Mouse (Mus musculus) MEL (cell line): ENCODE data around the gene Psmb9. TPM values are rescaled to one million over a fixed set of nuclear protein-coding genes. Genes with fewer than 3 reads are reported as not detected.
A peak's percentile ranks its signal among the peaks of the same experiment; 100 is the strongest.

Source experiments
- DNase-seq: peaks from one replicate; pipeline ENCODE4 v3.0.0; 2011; ENCODE audit warnings: low read depth, low spot score
- H3K27ac ChIP-seq: 2 replicates; pipeline ENCODE4 v1.5.1; 2012; ENCODE audit warnings: low read depth, mild to moderate bottlenecking, control low read depth, low read length, moderate library complexity; ENCODE audit not compliant: control insufficient read depth
- H3K27me3 ChIP-seq, 2 experiments: fragments of 150-350 bp in 1 of 2; sonication (generic) in 1 of 2; 2 replicates each; pipeline ENCODE4 v1.6.1; 2012; ENCODE audit warnings: low read length in 2 of 2, mild to moderate bottlenecking in 2 of 2, improper control_type of control experiment in 1 of 2, moderate library complexity in 1 of 2; ENCODE audit not compliant: insufficient read depth in 2 of 2, control insufficient read depth in 1 of 2
- H3K36me3 ChIP-seq, 2 experiments: 2 replicates each; pipeline ENCODE4 v1.6.1; 2012 to 2014; ENCODE audit warnings: low read length in 2 of 2, improper control_type of control experiment in 1 of 2, inconsistent platforms in 1 of 2, mild to moderate bottlenecking in 1 of 2; ENCODE audit not compliant: insufficient read depth in 2 of 2, control insufficient read depth in 1 of 2
- H3K4me1 ChIP-seq, 2 experiments: fragments of 150-350 bp in 1 of 2; sonication (generic) in 1 of 2; 2 replicates each; pipeline ENCODE4 v1.6.1; 2012; ENCODE audit warnings: low read length in 2 of 2, improper control_type of control experiment in 1 of 2, mild to moderate bottlenecking in 1 of 2; ENCODE audit not compliant: insufficient read depth in 2 of 2, control insufficient read depth in 1 of 2
- H3K4me3 ChIP-seq, 2 experiments: fragments of 150-350 bp in 1 of 2; sonication (generic) in 1 of 2; 2 replicates each; pipeline ENCODE4 v1.5.1; 2012; ENCODE audit warnings: low read depth in 2 of 2, low read length in 2 of 2, mild to moderate bottlenecking in 2 of 2, moderate library complexity in 2 of 2, control low read depth in 1 of 2, improper control_type of control experiment in 1 of 2; ENCODE audit not compliant: control insufficient read depth in 1 of 2, insufficient read depth in 1 of 2
- H3K79me2 ChIP-seq: 2 replicates; pipeline ENCODE4 v1.6.1; 2012; ENCODE audit warnings: mild to moderate bottlenecking, low read length, moderate library complexity; ENCODE audit not compliant: control insufficient read depth, poor library complexity, insufficient read depth
- H3K9ac ChIP-seq: 2 replicates; pipeline ENCODE4 v1.6.1; 2012; ENCODE audit warnings: low read depth, mild to moderate bottlenecking, control low read depth, low read length, moderate library complexity; ENCODE audit not compliant: control insufficient read depth, poor library complexity, severe bottlenecking
- H3K9me3 ChIP-seq: fragments of 150-350 bp; sonication (generic); replicated peaks from 2 replicates; pipeline ENCODE4 v1.6.1; 2012; ENCODE audit warnings: mild to moderate bottlenecking, low read length, improper control_type of control experiment, moderate library complexity; ENCODE audit not compliant: insufficient read depth
- BHLHE40 ChIP-seq: IDR thresholded peaks from 2 replicates; pipeline ENCODE4 v1.6.1; 2012; ENCODE audit warnings: low read depth, mild to moderate bottlenecking, inconsistent platforms, low read length, improper control_type of control experiment, borderline replicate concordance
- CHD1 ChIP-seq: IDR thresholded peaks from 2 replicates; pipeline ENCODE4 v1.6.1; 2012; ENCODE audit warnings: low read depth, mild to moderate bottlenecking, inconsistent platforms, low read length, improper control_type of control experiment
- CTCF ChIP-seq, 3 experiments: IDR thresholded peaks in 2 of 3; conservative IDR thresholded peaks in 1 of 3; 2 replicates each; pipeline ENCODE4 v1.5.1; 2011 to 2012; ENCODE audit warnings: low read length in 3 of 3, low read depth in 2 of 3, mild to moderate bottlenecking in 2 of 3, improper control_type of control experiment in 1 of 3, inconsistent platforms in 1 of 3, mixed read lengths in 1 of 3, moderate library complexity in 1 of 3; ENCODE audit not compliant: control insufficient read depth in 1 of 3, insufficient read depth in 1 of 3, poor library complexity in 1 of 3, severe bottlenecking in 1 of 3
- E2F4 ChIP-seq: IDR thresholded peaks from 2 replicates; pipeline ENCODE4 v1.6.1; 2011; ENCODE audit warnings: low read depth, low read length, improper control_type of control experiment, borderline replicate concordance
- ELF1 ChIP-seq: IDR thresholded peaks from 2 replicates; pipeline ENCODE4 v1.6.1; 2014; ENCODE audit warnings: low read depth, mild to moderate bottlenecking, inconsistent platforms, low read length, improper control_type of control experiment, moderate library complexity
- EP300 ChIP-seq, 2 experiments: IDR thresholded peaks; 2 replicates each; pipeline ENCODE4 v1.6.1; 2011; ENCODE audit warnings: improper control_type of control experiment in 2 of 2, low read length in 2 of 2, low read depth in 1 of 2, mild to moderate bottlenecking in 1 of 2
- ETS1 ChIP-seq: IDR thresholded peaks from 2 replicates; pipeline ENCODE4 v1.6.1; 2012; ENCODE audit warnings: low read depth, mild to moderate bottlenecking, inconsistent platforms, low read length, improper control_type of control experiment, moderate library complexity
- GABPA ChIP-seq: IDR thresholded peaks from 2 replicates; pipeline ENCODE4 v1.6.1; 2012; ENCODE audit warnings: low read depth, mild to moderate bottlenecking, inconsistent platforms, low read length, improper control_type of control experiment, moderate library complexity
- GATA1 ChIP-seq: IDR thresholded peaks from 2 replicates; pipeline ENCODE4 v1.6.1; 2011; ENCODE audit warnings: low read depth, low read length, improper control_type of control experiment
- JUND ChIP-seq: IDR thresholded peaks from 2 replicates; pipeline ENCODE4 v1.6.1; 2011; ENCODE audit warnings: low read depth, mild to moderate bottlenecking, improper control_type of control experiment, low read length
- KAT2A ChIP-seq: conservative IDR thresholded peaks from 2 replicates; pipeline ENCODE4 v1.6.1; 2012; ENCODE audit warnings: low read depth, low read length, improper control_type of control experiment, inconsistent platforms
- MAFK ChIP-seq: IDR thresholded peaks from 2 replicates; pipeline ENCODE4 v1.6.1; 2011; ENCODE audit warnings: low read depth, mild to moderate bottlenecking, low read length, improper control_type of control experiment, borderline replicate concordance
- MAX ChIP-seq: IDR thresholded peaks from 2 replicates; pipeline ENCODE4 v1.6.1; 2011; ENCODE audit warnings: low read length, improper control_type of control experiment
- MAZ ChIP-seq: IDR thresholded peaks from 2 replicates; pipeline ENCODE4 v1.6.1; 2012; ENCODE audit warnings: low read depth, mild to moderate bottlenecking, inconsistent platforms, low read length, improper control_type of control experiment
- MEF2A ChIP-seq: IDR thresholded peaks from 2 replicates; pipeline ENCODE4 v1.6.1; 2014; ENCODE audit warnings: low read depth, mild to moderate bottlenecking, inconsistent platforms, low read length, improper control_type of control experiment; ENCODE audit not compliant: poor library complexity, insufficient replicate concordance, severe bottlenecking; ENCODE audit errors: extremely low read depth
- MXI1 ChIP-seq: IDR thresholded peaks from 2 replicates; pipeline ENCODE4 v1.6.1; 2011; ENCODE audit warnings: mild to moderate bottlenecking, low read depth, low read length, improper control_type of control experiment
- MYB ChIP-seq: IDR thresholded peaks from 2 replicates; pipeline ENCODE4 v1.6.1; 2011; ENCODE audit warnings: mild to moderate bottlenecking, low read depth, low read length, improper control_type of control experiment
- NELFE ChIP-seq: IDR thresholded peaks from 2 replicates; pipeline ENCODE4 v1.6.1; 2011; ENCODE audit warnings: low read depth, low read length, improper control_type of control experiment
- NRF1 ChIP-seq: IDR thresholded peaks from 2 replicates; pipeline ENCODE4 v1.6.1; 2014; ENCODE audit warnings: low read depth, mild to moderate bottlenecking, inconsistent platforms, low read length, improper control_type of control experiment, moderate library complexity; ENCODE audit not compliant: poor library complexity, insufficient read depth, severe bottlenecking
- POLR2A ChIP-seq, 2 experiments: IDR thresholded peaks; 2 replicates each; pipeline ENCODE4 v1.6.1; 2011 to 2012; ENCODE audit warnings: low read length in 2 of 2, mild to moderate bottlenecking in 2 of 2, control low read depth in 1 of 2, improper control_type of control experiment in 1 of 2, low read depth in 1 of 2, moderate library complexity in 1 of 2; ENCODE audit not compliant: control insufficient read depth in 1 of 2, insufficient read depth in 1 of 2, poor library complexity in 1 of 2
- POLR2AphosphoS2 ChIP-seq: IDR thresholded peaks from 2 replicates; pipeline ENCODE4 v1.6.1; 2011; ENCODE audit warnings: low read length, improper control_type of control experiment
- RAD21 ChIP-seq: IDR thresholded peaks from 2 replicates; pipeline ENCODE4 v1.6.1; 2011; ENCODE audit warnings: mild to moderate bottlenecking, low read depth, low read length, improper control_type of control experiment
- RCOR1 ChIP-seq: IDR thresholded peaks from 2 replicates; pipeline ENCODE4 v1.6.1; 2012; ENCODE audit warnings: low read depth, mild to moderate bottlenecking, inconsistent platforms, low read length, improper control_type of control experiment
- SIN3A ChIP-seq: IDR thresholded peaks from 2 replicates; pipeline ENCODE4 v1.6.1; 2012; ENCODE audit warnings: low read length, improper control_type of control experiment, inconsistent platforms
- SMC3 ChIP-seq: IDR thresholded peaks from 2 replicates; pipeline ENCODE4 v1.6.1; 2011; ENCODE audit warnings: low read depth, low read length, improper control_type of control experiment
- TAL1 ChIP-seq: IDR thresholded peaks from 2 replicates; pipeline ENCODE4 v1.6.1; 2012; ENCODE audit warnings: mild to moderate bottlenecking, inconsistent platforms, low read length, moderate library complexity, mixed read lengths
- TBP ChIP-seq: IDR thresholded peaks from 2 replicates; pipeline ENCODE4 v1.8.0; 2011; ENCODE audit warnings: low read depth, low read length, improper control_type of control experiment
- TCF12 ChIP-seq: IDR thresholded peaks from 2 replicates; pipeline ENCODE4 v1.6.1; 2014; ENCODE audit warnings: low read depth, mild to moderate bottlenecking, inconsistent platforms, low read length, improper control_type of control experiment, moderate library complexity
- UBTF ChIP-seq: IDR thresholded peaks from 2 replicates; pipeline ENCODE4 v1.6.1; 2012; ENCODE audit warnings: low read depth, mild to moderate bottlenecking, inconsistent platforms, low read length, improper control_type of control experiment, moderate library complexity, borderline replicate concordance; ENCODE audit not compliant: insufficient read depth
- USF1 ChIP-seq: IDR thresholded peaks from 2 replicates; pipeline ENCODE4 v1.6.1; 2014; ENCODE audit warnings: low read depth, mild to moderate bottlenecking, inconsistent platforms, low read length, improper control_type of control experiment, moderate library complexity
- USF2 ChIP-seq, 2 experiments: IDR thresholded peaks; 2 replicates each; pipeline ENCODE4 v1.6.1; 2011 to 2012; ENCODE audit warnings: improper control_type of control experiment in 2 of 2, low read length in 2 of 2, borderline replicate concordance in 1 of 2, inconsistent platforms in 1 of 2, low read depth in 1 of 2, mild to moderate bottlenecking in 1 of 2; ENCODE audit not compliant: insufficient read depth in 1 of 2
- ZC3H11A ChIP-seq: IDR thresholded peaks from 2 replicates; pipeline ENCODE4 v1.6.1; 2012; ENCODE audit warnings: low read depth, mild to moderate bottlenecking, inconsistent platforms, low read length, improper control_type of control experiment
- ZKSCAN1 ChIP-seq: IDR thresholded peaks from 2 replicates; pipeline ENCODE4 v1.6.1; 2012; ENCODE audit warnings: low read depth, mild to moderate bottlenecking, inconsistent platforms, low read length, improper control_type of control experiment, moderate library complexity
- ZMIZ1 ChIP-seq: IDR thresholded peaks from 2 replicates; pipeline ENCODE4 v1.6.1; 2012; ENCODE audit warnings: low read depth, mild to moderate bottlenecking, inconsistent platforms, low read length, improper control_type of control experiment, moderate library complexity
- ZNF384 ChIP-seq: IDR thresholded peaks from 2 replicates; pipeline ENCODE4 v1.6.1; 2012; ENCODE audit warnings: low read depth, mild to moderate bottlenecking, inconsistent platforms, low read length, improper control_type of control experiment
- polyA plus RNA-seq, 2 experiments: library from polyadenylated mRNA; stranded (reverse) in 1 of 2; unstranded in 1 of 2; fragments of >175 nt in 1 of 2; fragments of >200 nt in 1 of 2; gene quantifications; 2 replicates each; pipeline versions ENCODE4 v1.2.1 to v1.2.4; 2012; ENCODE audit warnings: low replicate concordance in 2 of 2, low read depth in 1 of 2; ENCODE audit not compliant: insufficient read length in 2 of 2, insufficient read depth in 1 of 2, missing spikeins in 1 of 2
- total RNA-seq: library from RNA; depleted of rRNA; stranded (reverse); fragments of 300-350 nt; gene quantifications from 2 replicates; pipeline ENCODE4 v1.2.3, GENCODE M21; 2012

The Psmb9 gene
- total and polyA plus RNA-seq, 3 experiments: 14.7 to 24.9 TPM; not detected in 1

DNA sequence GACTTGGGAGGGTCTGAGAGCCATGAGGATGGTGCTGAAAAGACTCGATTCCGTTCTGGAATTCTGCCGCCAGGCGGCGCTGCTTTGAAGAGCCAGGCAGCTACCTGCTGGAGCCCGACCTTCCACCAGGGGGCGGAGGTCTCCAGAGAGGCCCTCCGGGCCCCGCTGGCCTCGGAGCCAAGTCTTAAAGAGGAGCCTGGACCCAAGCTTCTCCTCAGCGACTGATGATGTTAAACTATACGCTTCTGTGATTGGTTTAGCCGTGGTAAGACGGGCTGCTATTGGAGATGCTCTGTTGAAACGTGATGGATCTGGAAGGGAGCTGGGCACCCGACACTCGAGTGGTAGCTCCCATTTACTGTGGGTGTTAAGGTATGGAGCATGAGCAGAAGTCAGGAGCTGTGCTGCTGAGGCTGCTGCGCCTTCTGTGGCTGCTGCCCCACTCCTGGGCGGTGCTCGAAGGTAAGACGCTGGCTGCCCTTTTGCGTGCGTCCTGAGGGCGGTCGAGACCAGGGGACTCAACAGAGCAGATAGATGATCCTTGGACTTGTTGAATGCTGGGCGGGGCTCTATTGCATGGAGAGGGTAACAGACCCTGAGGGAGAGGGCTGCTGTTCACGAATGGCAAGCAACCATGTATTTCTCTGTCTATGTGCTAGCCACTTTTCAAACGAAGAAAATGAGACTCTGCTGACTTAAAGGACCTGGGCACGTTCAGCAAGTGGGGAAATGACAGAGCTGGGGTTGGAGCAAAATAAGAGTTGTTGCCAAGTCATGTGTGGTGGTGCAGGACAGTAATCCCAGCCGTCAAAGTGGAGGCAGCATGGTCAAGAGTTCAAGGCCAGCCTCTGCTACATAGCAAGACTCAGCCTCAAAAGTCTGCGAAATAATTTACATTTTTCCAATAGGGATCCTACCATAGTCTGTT, 52.0 kb downstream of the Psmb9 start:
- H3K4me3 ChIP-seq: peak overlapping the region; percentile 57 to 62
- H3K4me1 ChIP-seq: peaks cover 2 to 15% of the 10 kb centered on the region in 2 experiments
- DNase-seq: peak; percentile 99
- no peaks in the 10 kb centered on the region for H3K9me3 ChIP-seq
- H3K27me3 ChIP-seq: no peaks in the 10 kb centered on the region
- H3K36me3 ChIP-seq: peaks cover 0 to 6% of the 10 kb centered on the region in 2 experiments; a peak in 1 of 4 replicates
- no peaks in the 10 kb centered on the region for H3K79me2 ChIP-seq
- H3K27ac ChIP-seq: no peak overlapping the region
- peak overlapping the region; percentile 53 for H3K9ac ChIP-seq
- no peak for TF ChIP-seq ZKSCAN1
- TF ChIP-seq USF2 (IDR thresholded peaks at IDR 0.05; ENCODE audit: borderline replicate concordance in 1 of 2, insufficient read depth in 1 of 2, low read depth in 1 of 2, low read length in 2 of 2): no peak
- no peak for TF ChIP-seq GABPA
- no peak for TF ChIP-seq MAFK
- TF ChIP-seq GATA1: 0 out of 2 replicates have a peak, but pooled peaks have one; percentile 7
- peak; percentile 47; the same call in 1 of the 2 replicates for TF ChIP-seq ETS1
- TF ChIP-seq MAZ: no peak
- TF ChIP-seq UBTF: no peak
- TF ChIP-seq ZMIZ1: no peak
- TF ChIP-seq MEF2A: no peak
- TF ChIP-seq NELFE: peak; percentile 21; the same call in 1 of the 2 replicates
- TF ChIP-seq ZC3H11A: peak; percentile 97
- no peak for TF ChIP-seq KAT2A
- no peak for TF ChIP-seq RCOR1
- TF ChIP-seq NRF1: no peak; the same call in 1 of the 2 replicates
- TF ChIP-seq JUND: no peak
- TF ChIP-seq RAD21: peak; percentile 89
- TF ChIP-seq ZNF384: no peak
- peak; percentile 67 for TF ChIP-seq SIN3A
- no peak for TF ChIP-seq USF1
- TF ChIP-seq MXI1: no peak; the same call in 1 of the 2 replicates
- TF ChIP-seq POLR2AphosphoS2: no peak
- TF ChIP-seq MYB: no peak
- TF ChIP-seq SMC3: peak; percentile 100
- TF ChIP-seq CTCF (IDR thresholded peaks at IDR 0.05 in 2 of 3, conservative IDR thresholded peaks at IDR 0.05 in 1 of 3; ENCODE audit: control insufficient read depth in 1 of 3, insufficient read depth in 1 of 3, low read depth in 2 of 3, low read length in 3 of 3, poor library complexity in 1 of 3, severe bottlenecking in 1 of 3): peak in 2 of 3 experiments; percentile 99 to 100; a peak in 5 of 6 replicates
- TF ChIP-seq POLR2A (IDR thresholded peaks at IDR 0.05; ENCODE audit: control insufficient read depth in 1 of 2, insufficient read depth in 1 of 2, low read depth in 1 of 2, low read length in 2 of 2, poor library complexity in 1 of 2): peak in 1 of 2 experiments; percentile 61; a peak in 3 of 4 replicates
- TF ChIP-seq TBP: peak; percentile 61
- no peak for TF ChIP-seq TAL1
- no peak for TF ChIP-seq E2F4
- no peak for TF ChIP-seq CHD1
- no peak for TF ChIP-seq TCF12
- no peak; the same call in 1 of the 2 replicates for TF ChIP-seq MAX
- TF ChIP-seq EP300 (IDR thresholded peaks at IDR 0.05; ENCODE audit: low read depth in 1 of 2, low read length in 2 of 2): no peak
- TF ChIP-seq BHLHE40: peak; percentile 68; the same call in 1 of the 2 replicates
- TF ChIP-seq ELF1: no peak
